Mouse (Mus musculus): ENCODE results near the gene Tsen2.

DNA sequence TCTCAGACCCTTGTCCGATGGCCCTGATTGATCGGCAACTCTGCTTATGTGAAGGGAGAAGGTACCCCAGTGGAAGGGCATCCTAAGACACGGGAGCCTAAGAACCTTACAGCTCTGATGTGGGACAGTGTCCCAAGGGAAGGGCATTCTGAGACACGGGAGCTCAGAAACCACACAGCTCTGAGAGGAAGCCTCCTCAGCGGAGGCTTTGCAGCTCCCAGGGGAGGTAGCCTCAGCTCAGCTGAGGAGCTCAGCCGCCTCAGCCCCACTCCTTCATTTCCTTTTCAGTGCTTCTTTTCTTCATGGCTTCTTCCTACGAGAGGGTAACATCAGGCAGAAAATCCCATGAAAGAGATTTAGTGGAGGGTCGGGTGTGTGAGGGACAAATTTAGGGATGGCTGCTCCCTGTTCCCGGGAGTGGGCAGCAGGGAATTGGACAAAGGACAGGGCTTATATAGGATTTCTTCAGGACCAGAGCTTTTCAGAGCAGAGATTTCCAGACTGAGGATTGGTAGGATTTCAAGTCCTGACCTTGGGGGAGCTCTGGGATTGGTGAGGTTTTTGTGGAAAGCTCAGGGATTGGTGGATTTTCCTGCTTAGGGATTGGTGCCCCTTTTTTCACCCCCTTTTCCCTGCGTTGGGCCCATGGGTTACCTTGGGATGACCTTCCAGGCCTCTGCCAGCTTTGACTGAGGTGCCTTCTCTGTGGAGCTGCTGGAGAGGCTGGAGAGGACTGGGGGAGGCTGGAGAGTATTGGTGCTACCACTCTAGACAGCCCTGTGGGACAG is 38.1 kb downstream of the Tsen2 start:
- no peak for TF ChIP-seq POLR2A (IDR thresholded peaks at IDR 0.05; ENCODE audit: borderline replicate concordance, extremely low read depth, low read depth, low read length)
- no peak for TF ChIP-seq CTCF (IDR thresholded peaks at IDR 0.05; ENCODE audit: insufficient read depth, low read length)

Measured in lung, adult 2 months (tissue).